Mouse (Mus musculus) ES-E14 (cell line): Measurements from ENCODE around the gene Sgca. TPM values are rescaled to one million over a fixed set of nuclear protein-coding genes. Genes with fewer than 3 reads are reported as not detected.
A peak's percentile ranks its signal among the peaks of the same experiment; 100 is the strongest.

Experiments
- DNase-seq: peaks from one replicate; pipeline ENCODE4 v3.0.0-alpha.2; 2013; ENCODE audit warnings: low read depth, low spot score
- H3K27ac ChIP-seq: 2 replicates; pipeline ENCODE4 v1.5.1; 2012; ENCODE audit warnings: low read depth, mild to moderate bottlenecking, low read length, moderate library complexity, mixed read lengths; ENCODE audit not compliant: poor library complexity, insufficient read depth, severe bottlenecking
- H3K36me3 ChIP-seq: 2 replicates; pipeline ENCODE4 v1.6.1; 2012; ENCODE audit warnings: mild to moderate bottlenecking, low read length, moderate library complexity, mixed read lengths; ENCODE audit not compliant: control insufficient read depth, poor library complexity, insufficient read depth, severe bottlenecking
- H3K4me1 ChIP-seq, 2 experiments: fragments of 150-350 bp in 1 of 2; sonication (generic) in 1 of 2; 2 replicates each; pipeline ENCODE4 v1.6.1; 2012; ENCODE audit warnings: low read length in 2 of 2, mild to moderate bottlenecking in 1 of 2, mixed read lengths in 1 of 2; ENCODE audit not compliant: control insufficient read depth in 2 of 2, insufficient read depth in 2 of 2, poor library complexity in 1 of 2
- H3K4me3 ChIP-seq, 2 experiments: fragments of 150-350 bp in 1 of 2; sonication (generic) in 1 of 2; 2 replicates each; pipeline ENCODE4 v1.5.1; 2012; ENCODE audit warnings: low read length in 2 of 2, low read depth in 1 of 2, mild to moderate bottlenecking in 1 of 2, mixed read lengths in 1 of 2; ENCODE audit not compliant: insufficient read depth in 1 of 2, poor library complexity in 1 of 2, severe bottlenecking in 1 of 2
- H3K9ac ChIP-seq: 2 replicates; pipeline ENCODE4 v1.6.1; 2012; ENCODE audit warnings: low read depth, mild to moderate bottlenecking, low read length, mixed read lengths; ENCODE audit not compliant: poor library complexity, insufficient read depth, severe bottlenecking
- H3K9me3 ChIP-seq: fragments of 150-350 bp; sonication (generic); 2 replicates; pipeline ENCODE4 v1.6.1; 2012; ENCODE audit warnings: low read depth, mild to moderate bottlenecking, low read length; ENCODE audit not compliant: control insufficient read depth, insufficient read depth
- CHD2 ChIP-seq: IDR thresholded peaks from 2 replicates; pipeline ENCODE4 v1.6.1; 2014; ENCODE audit warnings: mild to moderate bottlenecking, low read depth, low read length, inconsistent platforms
- HCFC1 ChIP-seq: IDR thresholded peaks from 2 replicates; pipeline ENCODE4 v1.6.1; 2012; ENCODE audit warnings: low read length, inconsistent platforms, borderline replicate concordance; ENCODE audit not compliant: insufficient read depth
- MAFK ChIP-seq: IDR thresholded peaks from 2 replicates; pipeline ENCODE4 v1.6.1; 2014; ENCODE audit warnings: mild to moderate bottlenecking, low read depth, low read length, inconsistent platforms; ENCODE audit not compliant: insufficient read depth
- ZC3H11A ChIP-seq: IDR thresholded peaks from 2 replicates; pipeline ENCODE4 v1.6.1; 2012; ENCODE audit warnings: low read depth, mild to moderate bottlenecking, inconsistent platforms, low read length, borderline replicate concordance
- ZNF384 ChIP-seq: IDR thresholded peaks from 2 replicates; pipeline ENCODE4 v1.6.1; 2012; ENCODE audit warnings: low read depth, low read length, inconsistent platforms
- in situ Hi-C, 2 experiments: fragments of 600-800 bp; cut with MboI; formaldehyde crosslinking; loops; one replicate each; pipeline ENCODE4 v1.15.1; 2025; ENCODE audit warnings: low sequenced_read_pairs in 2 of 2, inconsistent platforms in 1 of 2; ENCODE audit not compliant: unreplicated experiment in 2 of 2
- total RNA-seq: library from RNA; depleted of rRNA; stranded (reverse); fragments of 300-350 nt; gene quantifications from 2 replicates; pipeline ENCODE4 v1.2.3, GENCODE M21; 2012; rRNA removed

The Sgca gene
- 0.74 TPM in 1 of 2 replicates, not detected in the other for total RNA-seq

GRCm38 (mm10) chr11:94976199-94976598 is at the start of gene Sgca:
TSS of gene Sgca (minus strand) at chr11:94976327.
- in situ Hi-C loops = no loop called here
- TF ChIP-seq ZC3H11A (no peak), HCFC1 (no peak), MAFK (no peak), CHD2 (no peak), ZNF384 (no peak)
- H3K9me3 ChIP-seq = no peaks in the 10 kb centered on the region
- no peak within 1 kb of the TSS for H3K4me3 ChIP-seq
- H3K4me1 ChIP-seq = peaks cover 0 to 2% of the 10 kb centered on the region in 2 experiments; a peak in 1 of 4 replicates
- H3K9ac ChIP-seq = no peak within 1 kb of the TSS
- H3K27ac ChIP-seq = no peak within 1 kb of the TSS; the same call in 1 of the 2 replicates
- DNase-seq = no peak
- H3K36me3 ChIP-seq = no peaks in the 10 kb centered on the region

- no peak for TF ChIP-seq HCFC1
- no peak for TF ChIP-seq ZC3H11A
- Histone ChIP-seq H3K27ac (no peak overlapping the region), H3K9me3 (no peaks in the 10 kb centered on the region), H3K4me1 (no peaks in the 10 kb centered on the region; a peak in 1 of 4 replicates), H3K36me3 (no peaks in the 10 kb centered on the region), H3K9ac (no peak overlapping the region), H3K4me3 (peak overlapping the region in 1 of 2 experiments; percentile 35; a peak in 1 of 4 replicates)
- no peak for DNase-seq
- in situ Hi-C loops = no loop called here
Measured at GRCm38 (mm10) chr11:95025227-95026012, 49.3 kb upstream of the Sgca start.

- H3K36me3 ChIP-seq = no peaks in the 10 kb centered on the region
- H3K4me1 ChIP-seq = no peaks in the 10 kb centered on the region; a peak in 1 of 4 replicates
- in situ Hi-C loops = no loop called here
- peak overlapping the region; percentile 38 for H3K9ac ChIP-seq
- H3K9me3 ChIP-seq = no peaks in the 10 kb centered on the region
- H3K27ac ChIP-seq = no peak overlapping the region
- TF ChIP-seq CHD2 (no peak), HCFC1 (no peak), MAFK (no peak), ZC3H11A (no peak), ZNF384 (no peak)
- DNase-seq = no peak
- peak overlapping the region; percentile 35 to 40; a peak in 3 of 4 replicates for H3K4me3 ChIP-seq
Measured at GRCm38 (mm10) chr11:95024439-95025184, 48.5 kb upstream of the Sgca start.

- no peak for DNase-seq
- TF ChIP-seq HCFC1 (no peak), CHD2 (no peak), ZNF384 (no peak), MAFK (no peak), ZC3H11A (no peak)
- Histone ChIP-seq H3K9ac (no peak overlapping the region), H3K4me1 (no peaks in the 10 kb centered on the region; a peak in 1 of 4 replicates), H3K9me3 (no peaks in the 10 kb centered on the region), H3K36me3 (no peaks in the 10 kb centered on the region), H3K4me3 (no peak overlapping the region), H3K27ac (no peak overlapping the region)
- in situ Hi-C loops = no loop called here
Measured at GRCm38 (mm10) chr11:95023481-95023880, 47.4 kb upstream of the Sgca start.
